Mouse (Mus musculus): ENCODE results near the gene C1ra. TPM values are rescaled to one million over a fixed set of nuclear protein-coding genes. Genes with fewer than 3 reads are reported as not detected.
"Not testable (repeated sequence)": the region's sequence is repeated elsewhere in the genome, so short reads cannot be mapped to it uniquely, and the experiment has no call there.

C1ra gene
- polyA plus RNA-seq (2017; shearing (Covaris generic)), result under 1 TPM; 0.19 to 0.39 TPM

GRCm38 (mm10) chr6:124512355-124512836 lies at the start of gene C1ra:
Gene C1ra (plus strand): TSS chr6:124512405.
- no peak for ATAC-seq

GRCm38 (mm10) chr6:124463881-124464291 lies 48.3 kb upstream of the C1ra start:
- ATAC-seq, result no peak

DNA sequence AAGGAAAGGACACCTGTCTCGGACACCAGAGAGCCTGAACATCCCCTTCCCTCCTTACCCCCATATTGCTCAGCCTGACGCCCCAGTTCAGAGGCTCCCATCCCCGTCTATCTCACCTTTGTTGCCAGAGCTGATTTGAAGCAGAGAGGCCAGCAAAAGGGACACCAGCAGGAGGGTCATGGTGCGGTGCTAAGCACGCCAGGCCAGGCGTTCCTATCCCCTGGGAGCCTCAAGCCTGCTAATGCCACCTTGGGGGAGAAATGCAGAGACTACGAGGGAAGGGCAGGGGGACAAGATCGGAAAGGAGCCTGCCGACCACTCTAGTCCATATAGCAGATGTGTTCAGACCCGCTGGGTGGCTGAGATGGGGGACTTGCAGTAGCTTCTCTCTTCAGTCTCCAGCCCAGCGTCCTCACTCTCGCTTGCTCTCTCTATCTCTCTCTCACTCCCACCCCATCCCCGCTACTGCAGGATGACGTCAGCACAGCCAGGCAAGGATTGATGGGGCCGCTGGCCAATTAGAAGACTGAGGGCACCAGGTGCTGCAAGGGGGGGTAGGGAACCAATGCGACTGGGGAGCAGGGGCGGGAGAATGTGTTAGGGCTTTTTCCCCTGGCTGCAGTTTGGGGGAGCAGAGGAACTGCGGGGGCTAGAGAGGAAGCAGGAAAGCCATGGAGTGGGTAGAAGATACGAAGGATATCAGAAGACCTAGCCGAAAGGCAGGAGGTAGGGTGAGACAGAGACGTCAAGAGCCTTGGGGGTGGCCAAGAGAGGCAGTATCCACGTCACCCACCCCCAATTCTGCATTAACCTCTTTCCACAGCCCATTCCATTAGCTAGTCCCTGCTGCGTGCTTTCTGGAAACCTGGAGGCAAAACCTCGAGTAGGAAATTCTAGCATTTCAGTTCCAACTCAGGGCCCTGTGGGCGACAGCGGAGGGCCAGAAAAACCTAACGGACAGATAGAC lies 47.6 kb upstream of the C1ra start, which contains the start of gene Clstn3:
TSS of gene Clstn3 (minus strand) at position 490 of the 967 bp plus-strand sequence.
- ATAC-seq, result no peak

GRCm38 (mm10) chr6:124465299-124465698 lies 46.9 kb upstream of the C1ra start:
- no peak for ATAC-seq

- no peak for ATAC-seq
These were observed 46.5 kb upstream of the C1ra start for GRCm38 (mm10) chr6:124465729-124466128.

GRCm38 (mm10) chr6:124471121-124471520 lies 41.1 kb upstream of the C1ra start:
- ATAC-seq, result no peak

DNA sequence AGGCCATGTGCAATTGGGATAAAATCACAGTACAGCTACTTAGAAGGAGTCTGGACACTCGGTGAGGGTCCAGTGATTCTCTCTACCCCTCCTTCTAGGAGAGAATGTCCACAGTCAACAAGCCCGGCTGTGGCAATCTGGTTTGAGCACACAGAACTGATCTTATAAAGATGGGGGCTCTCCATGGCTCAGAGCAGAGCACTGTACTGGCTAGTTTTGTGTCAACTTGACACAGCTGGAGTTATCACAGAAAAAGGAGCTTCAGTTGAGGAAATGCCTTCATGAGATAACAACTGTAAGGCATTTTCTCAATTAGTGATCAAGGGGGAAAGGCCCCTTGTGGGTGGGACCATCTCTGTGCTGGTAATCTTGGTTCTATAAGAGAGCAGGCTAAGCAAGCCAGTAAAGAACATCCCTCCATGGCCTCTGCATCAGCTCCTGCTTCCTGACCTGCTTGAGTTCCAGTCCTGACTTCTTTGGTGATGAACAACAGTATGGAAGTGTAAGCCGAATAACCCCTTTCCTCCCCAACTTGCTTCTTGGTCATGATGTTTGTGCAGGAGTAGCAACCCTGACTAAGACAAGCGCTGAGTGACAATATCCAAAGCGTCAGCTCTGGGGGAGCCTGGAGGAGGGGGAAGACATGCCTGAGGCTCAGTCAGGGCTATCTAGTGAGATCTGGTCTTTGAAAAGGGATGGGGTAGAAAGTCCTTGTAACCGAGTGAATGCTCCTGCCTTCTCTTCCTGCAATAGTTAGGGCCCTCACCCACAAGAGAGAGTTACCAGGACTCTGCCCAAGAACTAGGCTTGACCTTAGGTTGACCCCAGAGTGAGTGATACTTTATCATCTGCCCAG lies 40.2 kb upstream of the C1ra start:
- not testable (repeated sequence) for ATAC-seq

DNA sequence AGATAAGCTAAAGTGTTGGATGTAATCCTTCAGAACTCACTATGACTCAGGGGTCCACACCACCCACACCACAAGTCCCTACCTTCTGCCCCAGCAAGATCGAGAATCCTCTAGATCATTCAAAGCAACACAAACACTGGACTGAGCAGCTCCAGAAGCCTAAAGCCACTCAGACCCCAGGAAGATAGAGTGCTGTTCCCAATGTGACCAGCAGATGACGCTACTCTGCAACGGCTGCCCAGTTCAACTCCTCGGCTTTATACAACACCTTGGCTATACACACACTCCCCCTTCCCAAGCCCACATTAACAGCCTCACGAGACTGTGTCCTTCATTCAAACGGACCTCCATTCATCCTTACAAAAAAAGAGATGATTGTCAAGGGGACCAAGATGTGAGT lies 39.4 kb upstream of the C1ra start:
- no peak for ATAC-seq

GRCm38 (mm10) chr6:124474621-124475020 lies 37.6 kb upstream of the C1ra start:
- no peak for ATAC-seq

DNA sequence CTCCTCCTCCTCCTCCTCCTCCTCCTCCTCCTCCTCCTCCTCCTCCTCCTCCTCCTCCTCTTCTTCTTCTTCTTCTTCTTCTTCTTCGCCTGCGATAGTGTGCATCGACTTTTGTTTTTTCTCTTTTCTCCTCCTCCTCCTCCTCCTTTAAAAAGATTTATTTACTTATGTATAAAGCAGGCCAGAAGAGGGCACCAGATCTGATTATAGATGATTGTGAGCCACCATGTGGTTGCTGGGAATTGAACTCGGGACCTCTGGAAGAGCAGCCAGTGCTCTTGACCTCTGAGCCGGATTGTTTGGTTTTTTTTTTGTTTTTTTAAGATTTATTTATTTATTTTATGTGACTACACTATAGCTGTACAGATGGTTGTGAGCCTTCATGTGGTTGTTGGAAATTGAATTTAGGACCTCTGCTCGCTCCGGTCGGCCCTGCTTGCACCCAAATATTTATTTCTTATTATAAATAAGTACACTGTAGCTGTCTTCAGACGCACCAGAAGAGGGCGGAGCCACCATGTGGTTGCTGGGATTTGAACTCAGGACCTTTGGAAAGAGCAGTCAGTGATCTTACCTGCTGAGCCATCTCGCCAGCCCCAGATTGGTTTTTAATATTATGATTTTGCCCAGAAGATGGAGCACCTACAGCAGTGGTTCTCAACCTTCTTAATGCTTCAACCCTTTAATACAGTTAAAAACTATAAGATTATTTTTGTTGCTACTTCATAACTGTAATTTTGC lies 36.7 kb upstream of the C1ra start:
- ATAC-seq, result not testable (repeated sequence)

DNA sequence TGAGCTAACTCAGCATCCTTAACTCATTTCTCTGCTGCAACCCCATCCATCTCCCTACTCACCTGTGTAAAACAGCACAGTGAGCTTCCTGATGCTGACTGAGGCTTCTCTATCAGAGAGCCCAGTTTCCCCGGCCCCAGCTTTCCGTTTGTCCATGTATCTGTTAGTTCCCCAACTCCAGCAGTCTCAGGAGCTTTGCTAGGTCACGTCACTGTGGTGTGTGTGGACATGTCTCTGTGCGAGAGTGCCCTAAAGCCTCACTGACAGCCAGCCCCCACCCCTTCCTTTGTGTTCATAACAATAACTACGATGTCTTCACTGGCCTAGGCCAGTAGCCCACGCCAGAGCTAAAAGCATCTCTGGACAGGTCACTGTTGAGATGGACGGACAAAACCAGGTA lies 36.0 kb upstream of the C1ra start:
- no peak for ATAC-seq

DNA sequence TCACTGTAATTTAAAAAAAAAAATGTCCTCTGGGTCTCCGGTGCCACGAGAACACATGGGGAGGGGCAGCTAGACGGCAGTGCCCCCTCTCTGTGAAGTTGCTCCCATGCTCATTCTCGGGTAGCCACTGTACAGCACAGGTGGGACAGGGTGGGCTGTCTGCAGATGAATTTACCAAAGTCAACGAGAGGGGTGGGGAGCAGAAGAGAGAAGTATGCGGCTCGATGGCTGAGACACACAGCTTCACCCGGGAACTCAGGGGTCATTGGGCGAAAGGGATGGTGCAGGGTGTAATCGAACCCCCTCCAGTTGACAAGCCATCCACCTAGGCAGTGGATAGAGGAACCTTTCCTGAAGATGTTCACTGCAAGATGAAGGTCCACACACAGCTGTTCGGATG lies 35.4 kb upstream of the C1ra start:
- ATAC-seq, result no peak

DNA sequence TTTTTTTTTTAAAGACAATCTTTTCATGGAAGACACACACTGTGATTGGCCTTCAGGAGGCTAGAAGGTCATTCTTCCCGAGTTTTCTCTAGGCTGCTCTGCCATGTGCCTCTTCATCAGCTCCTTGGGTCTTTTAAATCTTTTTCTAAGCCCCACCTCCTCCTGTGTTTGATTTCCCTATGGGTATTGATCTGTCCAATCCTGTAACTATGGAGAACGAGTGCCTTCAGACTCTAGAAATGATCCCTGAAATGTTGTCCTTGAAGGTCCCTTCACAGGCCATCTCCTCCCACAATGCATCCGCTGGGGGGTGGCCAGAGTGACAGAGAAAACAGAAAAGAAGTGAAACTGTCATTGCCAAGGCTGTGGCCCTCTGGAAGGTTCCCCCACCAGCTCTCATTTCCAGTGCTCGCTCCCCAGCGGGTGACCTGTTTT lies 35.0 kb upstream of the C1ra start:
- ATAC-seq, result no peak

DNA sequence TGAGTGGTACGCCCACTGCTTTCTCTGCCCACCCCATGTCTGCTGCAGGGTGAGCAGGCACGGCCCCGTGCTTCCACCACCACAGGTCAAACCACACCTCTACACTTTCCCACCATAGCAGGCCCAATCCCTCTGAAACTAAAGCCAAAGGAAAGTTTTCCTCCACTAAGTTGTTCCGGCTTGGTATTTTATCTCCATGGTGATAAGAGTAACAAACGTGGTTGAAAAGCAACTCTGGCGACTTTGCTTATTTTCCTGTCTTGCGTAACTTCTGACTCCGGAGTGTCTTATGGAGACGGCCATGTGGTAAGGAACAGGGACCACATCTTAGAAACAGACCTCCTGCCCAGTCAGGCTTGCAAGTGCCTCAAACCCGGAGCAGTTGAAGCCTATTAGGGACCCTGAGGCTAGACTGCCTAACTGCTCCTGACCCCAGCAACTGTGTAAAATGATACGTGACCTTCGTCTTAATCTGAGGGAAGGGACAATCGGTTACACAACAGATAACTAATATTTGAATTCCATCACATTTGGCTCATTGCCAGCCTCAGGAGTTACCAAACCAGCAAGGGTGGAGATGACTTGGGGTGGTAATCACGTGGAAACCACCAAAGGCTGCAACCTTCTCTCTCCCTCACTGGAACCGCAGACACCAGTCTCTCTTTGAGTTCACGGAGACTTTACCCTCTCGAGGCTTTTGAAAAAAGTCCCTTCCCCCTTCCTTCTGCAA lies 34.1 kb upstream of the C1ra start:
- ATAC-seq, result no peak

DNA sequence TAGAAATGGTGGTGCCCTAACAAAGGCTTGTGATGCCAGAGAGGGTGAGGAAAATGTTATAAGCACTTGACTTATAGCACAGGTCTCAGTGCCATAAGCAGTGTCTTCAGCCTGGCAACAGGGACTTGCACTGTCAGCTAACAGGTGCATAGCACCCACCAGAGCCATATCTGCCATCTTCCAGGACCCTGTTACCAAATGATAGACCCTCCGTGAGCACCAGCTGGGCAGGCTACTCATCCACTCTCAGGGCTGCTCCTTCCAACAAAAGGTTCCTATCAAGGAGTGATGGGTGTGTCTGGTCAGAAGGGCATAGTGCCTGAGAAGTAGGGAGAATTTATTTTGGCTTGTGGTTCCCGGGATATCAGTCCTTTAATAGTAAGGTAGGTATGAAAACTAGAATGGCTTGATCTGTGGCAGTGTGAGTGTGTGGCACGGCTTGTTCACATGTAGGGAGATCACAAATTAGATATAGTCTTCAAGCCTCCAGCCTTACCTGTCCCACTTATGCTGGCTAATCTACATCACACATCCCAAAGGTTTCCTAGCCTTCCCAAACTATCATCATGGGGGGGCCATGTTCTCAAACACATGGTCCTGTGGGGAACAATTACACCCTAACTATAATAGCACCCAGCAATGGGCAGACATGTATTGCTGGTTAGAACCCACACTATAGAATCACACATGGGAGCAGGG lies 33.2 kb upstream of the C1ra start:
- ATAC-seq, result no peak

GRCm38 (mm10) chr6:124479573-124479930 lies 32.7 kb upstream of the C1ra start:
- ATAC-seq, result no peak

DNA sequence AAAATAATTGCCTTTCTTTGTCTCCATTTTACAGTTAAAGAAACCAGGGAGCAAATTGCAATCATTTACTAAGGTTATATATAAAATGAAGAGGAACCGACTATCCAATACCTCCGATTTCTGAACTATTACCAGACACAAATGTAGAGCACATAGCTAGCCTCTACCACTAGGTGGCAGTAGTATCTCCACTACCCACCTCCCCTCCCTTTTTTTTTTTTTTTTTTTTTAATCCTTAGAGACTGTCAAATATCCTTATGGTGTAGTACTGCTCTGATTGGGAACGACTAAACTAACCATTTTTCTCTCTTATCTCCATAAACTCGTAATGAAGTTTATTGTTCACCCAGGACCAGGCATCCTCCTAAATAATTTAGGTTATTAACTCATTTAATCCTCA lies 31.9 kb upstream of the C1ra start:
- ATAC-seq, result peak; percentile 61

DNA sequence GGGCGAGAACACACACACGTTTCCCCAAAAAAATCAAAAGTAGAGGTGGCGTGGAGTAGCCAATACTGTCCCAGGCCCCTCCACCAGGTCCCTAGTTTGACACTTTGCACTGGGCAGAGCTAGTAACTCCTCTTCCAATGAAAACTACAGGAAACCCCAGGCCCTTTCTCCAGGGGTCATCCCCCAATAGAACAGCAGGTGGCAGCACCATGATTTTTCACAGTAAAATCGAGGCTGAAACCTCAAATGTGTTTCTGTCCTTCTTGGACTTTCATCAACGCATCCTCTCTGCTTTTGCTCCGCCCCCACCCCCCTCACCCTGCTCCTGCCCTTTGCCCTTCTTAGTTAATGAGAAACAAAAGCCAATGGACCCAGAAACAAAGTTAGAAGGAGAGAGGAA lies 30.6 kb upstream of the C1ra start:
- ATAC-seq, result peak; percentile 51

DNA sequence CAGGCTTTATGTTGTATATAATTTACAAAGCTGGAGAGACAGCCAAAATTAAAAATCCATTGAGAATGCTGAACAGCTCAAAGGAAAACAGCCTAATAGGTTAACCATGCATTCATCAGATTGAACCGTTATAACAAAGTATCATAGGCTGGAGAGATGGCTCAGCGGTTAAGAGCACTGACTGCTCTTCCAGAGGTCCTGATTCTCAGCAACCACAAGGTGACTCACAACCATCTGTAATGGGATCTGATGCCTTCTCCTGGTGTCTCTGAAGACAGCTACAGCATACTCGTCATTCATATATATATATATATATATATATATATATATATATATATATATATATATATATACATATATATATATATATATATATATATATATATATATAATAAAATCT lies 28.4 kb upstream of the C1ra start:
- not testable (repeated sequence) for ATAC-seq

- no peak for ATAC-seq
These were observed 27.4 kb upstream of the C1ra start for GRCm38 (mm10) chr6:124484851-124485250.
